Mouse (Mus musculus): Measurements from ENCODE around the gene Plcb3.

Plcb3 gene

GRCm38 (mm10) chr19:6969665-6970381 lies 6.4 kb downstream of the Plcb3 start:
- DNase-seq: peak; percentile 82 to 90

- DNase-seq: no peak
Measured at GRCm38 (mm10) chr19:6969291-6969664, 7.0 kb downstream of the Plcb3 start.

- DNase-seq: peak; percentile 68 to 77
Measured at GRCm38 (mm10) chr19:6968491-6969271, 7.6 kb downstream of the Plcb3 start.

GRCm38 (mm10) chr19:6956461-6956860 lies 19.8 kb downstream of the Plcb3 start:
- peak in 1 of 2 experiments; percentile 34 for DNase-seq

GRCm38 (mm10) chr19:6955424-6955823 lies 20.8 kb downstream of the Plcb3 start:
- DNase-seq: no peak

GRCm38 (mm10) chr19:6954046-6954445 lies 22.2 kb downstream of the Plcb3 start:
- DNase-seq: peak; percentile 76 to 84

- peak; percentile 62 to 86 for DNase-seq
Measured at GRCm38 (mm10) chr19:6952712-6953037, 23.6 kb downstream of the Plcb3 start.

- DNase-seq: peak; percentile 87 to 95
Measured at GRCm38 (mm10) chr19:6951994-6952711, 24.1 kb downstream of the Plcb3 start.

GRCm38 (mm10) chr19:6951381-6951968 lies 24.8 kb downstream of the Plcb3 start:
- DNase-seq: peak; percentile 95 to 98

- peak; percentile 49 to 68 for DNase-seq
Measured at GRCm38 (mm10) chr19:6950613-6951153, 25.6 kb downstream of the Plcb3 start.

- DNase-seq: no peak
Measured at GRCm38 (mm10) chr19:6949951-6950350, 26.3 kb downstream of the Plcb3 start.

GRCm38 (mm10) chr19:6949532-6949931 lies 26.7 kb downstream of the Plcb3 start:
- DNase-seq: peak in 1 of 2 experiments; percentile 38

- peak in 1 of 2 experiments; percentile 41 for DNase-seq
Measured at GRCm38 (mm10) chr19:6948186-6948585, 28.1 kb downstream of the Plcb3 start.

- DNase-seq: no peak
Measured at GRCm38 (mm10) chr19:6947742-6948141, 28.5 kb downstream of the Plcb3 start.

- DNase-seq: peak in 1 of 2 experiments; percentile 44
Measured at GRCm38 (mm10) chr19:6943709-6944108, 32.6 kb downstream of the Plcb3 start.

GRCm38 (mm10) chr19:6942764-6943163 lies 33.5 kb downstream of the Plcb3 start:
- peak in 1 of 2 experiments; percentile 48 for DNase-seq

- peak; percentile 97 to 99 for DNase-seq
Measured at GRCm38 (mm10) chr19:6942249-6942691, 34.0 kb downstream of the Plcb3 start, which contains the start of gene Gpr137. Gene Gpr137, minus strand, starts transcription at chr19:6942480.

- DNase-seq: peak; percentile 95 to 96
Measured at GRCm38 (mm10) chr19:6941372-6942248, 34.7 kb downstream of the Plcb3 start, which contains the start of gene Bad. Gene Bad, plus strand, starts transcription at chr19:6941861.

- peak in 1 of 2 experiments; percentile 60 for DNase-seq
Measured at GRCm38 (mm10) chr19:6940396-6941351, 35.6 kb downstream of the Plcb3 start.

All from kidney, postnatal 25 days (tissue).